ENCODE assay signal across 32 mouse cellular contexts in the genomic region with DNA sequence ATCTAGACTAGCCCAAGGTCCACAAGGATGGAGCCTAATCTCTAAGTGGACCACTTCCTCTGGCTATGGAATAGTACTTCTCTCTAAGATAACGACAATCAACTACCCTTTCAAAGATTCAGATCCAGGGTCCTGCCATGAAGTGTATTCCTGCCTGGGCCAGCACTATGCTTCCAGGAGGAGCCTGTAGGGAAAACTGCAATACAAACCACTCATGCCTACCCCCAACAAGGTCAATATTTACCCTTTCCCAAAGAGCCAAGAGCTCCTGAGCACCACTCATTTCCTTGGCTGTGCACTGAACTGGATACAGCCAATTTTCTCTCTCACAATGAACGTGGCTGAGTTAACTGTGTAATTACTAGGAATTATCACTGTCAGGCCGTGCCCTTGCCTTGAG. TPM values are rescaled to one million over a fixed set of nuclear protein-coding genes. Genes with fewer than 3 reads are reported as not detected.
DNase-seq lines count a peak whose midpoint lies in the region; ATAC-seq and TF ChIP-seq lines count a peak whose summit lies in the region.
"Had no signal": no experiment of that assay in that cellular context is flagged by ENCODE, and none has a peak within 500 bp of the region (broad histone marks: within the 10 kb centered on the region; RNA-seq: fewer than 3 reads in every experiment).

No protein-coding gene starts in this region.

- H3K4me2 ChIP-seq in liver, postnatal 0 days (ENCODE audit: low read depth, low read length) = no peak overlapping the region
- H3K4me2 ChIP-seq in liver, embryonic 12.5 days = no peak overlapping the region
- H3K4me2 ChIP-seq in lung, embryonic 14.5 days = no peak overlapping the region
- H3K4me2 ChIP-seq in lung, embryonic 16.5 days (ENCODE audit: low read depth, low read length) = no peak overlapping the region
- no peak overlapping the region for H3K4me2 ChIP-seq in midbrain, embryonic 14.5 days (ENCODE audit: low read length)
- H3K4me2 ChIP-seq: embryonic facial prominence, embryonic 13.5 days; forebrain, embryonic 12.5 days; heart, embryonic 12.5 days; heart, embryonic 15.5 days; hindbrain, embryonic 13.5 days had no signal

- H3K4me1 ChIP-seq in liver, postnatal 0 days (ENCODE audit: insufficient read depth) = no peaks in the 10 kb centered on the region; the same call in 1 of the 2 replicates
- H3K4me1 ChIP-seq in liver, embryonic 12.5 days = no peaks in the 10 kb centered on the region
- H3K4me1 ChIP-seq in lung, embryonic 14.5 days (ENCODE audit: insufficient read depth) = no peaks in the 10 kb centered on the region
- peaks cover 10% of the 10 kb centered on the region for H3K4me1 ChIP-seq in lung, embryonic 16.5 days (replicated peaks; ENCODE audit: control insufficient read depth, insufficient read depth, low read length)
- H3K4me1 ChIP-seq in midbrain, embryonic 14.5 days (ENCODE audit: control insufficient read depth, insufficient read depth, low read length) = no peaks in the 10 kb centered on the region
- H3K4me1 ChIP-seq: embryonic facial prominence, embryonic 10.5 days; embryonic facial prominence, embryonic 13.5 days; forebrain, embryonic 12.5 days; heart, embryonic 12.5 days; heart, embryonic 15.5 days; hindbrain, embryonic 10.5 days; hindbrain, embryonic 13.5 days had no signal

- no peak for TF ChIP-seq EP300 in liver, postnatal 0 days (IDR thresholded peaks at IDR 0.05; ENCODE audit: low read depth)

- peak; percentile 72 for ATAC-seq in liver, postnatal 0 days
- ATAC-seq in liver, embryonic 12.5 days = no peak
- peak; percentile 58; the same call in 1 of the 2 replicates for ATAC-seq in lung, embryonic 14.5 days (ENCODE audit: insufficient read depth)
- ATAC-seq in lung, embryonic 16.5 days (ENCODE audit: low read depth) = peak; percentile 88
- no peak for ATAC-seq in midbrain, embryonic 14.5 days (ENCODE audit: low FRiP score, low TSS enrichment)
- ATAC-seq: forebrain, embryonic 16.5 days; hindbrain, embryonic 16.5 days; Patski had no signal

- H3K36me3 ChIP-seq in liver, postnatal 0 days (replicated peaks; ENCODE audit: insufficient read depth, low read length) = peaks cover 86% of the 10 kb centered on the region
- peaks cover 99% of the 10 kb centered on the region for H3K36me3 ChIP-seq in liver, embryonic 12.5 days
- peaks cover 73% of the 10 kb centered on the region for H3K36me3 ChIP-seq in lung, embryonic 14.5 days (ENCODE audit: insufficient read depth)
- peaks cover 25% of the 10 kb centered on the region for H3K36me3 ChIP-seq in lung, embryonic 16.5 days (ENCODE audit: control insufficient read depth, insufficient read depth, low read length)
- H3K36me3 ChIP-seq in midbrain, embryonic 14.5 days (ENCODE audit: control insufficient read depth, insufficient read depth, low read length) = peaks cover 75% of the 10 kb centered on the region

- no peaks in the 10 kb centered on the region for H3K27me3 ChIP-seq in liver, postnatal 0 days (ENCODE audit: insufficient read depth, low read length)
- no peaks in the 10 kb centered on the region for H3K27me3 ChIP-seq in liver, embryonic 12.5 days (replicated peaks)
- no peaks in the 10 kb centered on the region for H3K27me3 ChIP-seq in lung, embryonic 14.5 days (ENCODE audit: insufficient read depth, low read length)
- H3K27me3 ChIP-seq in lung, embryonic 16.5 days (ENCODE audit: control insufficient read depth, insufficient read depth, low read depth, low read length) = no peaks in the 10 kb centered on the region
- no peaks in the 10 kb centered on the region for H3K27me3 ChIP-seq in midbrain, embryonic 14.5 days (ENCODE audit: control insufficient read depth, insufficient read depth, low read length)
- H3K27me3 ChIP-seq: CH12.LX; embryonic facial prominence, embryonic 13.5 days; forebrain, embryonic 12.5 days; heart, embryonic 12.5 days; heart, embryonic 15.5 days; hindbrain, embryonic 13.5 days; Patski had no signal

- no peak for TF ChIP-seq CTCF in liver, postnatal 0 days (IDR thresholded peaks at IDR 0.05; ENCODE audit: low read depth)
- no peak for TF ChIP-seq CTCF in lung, embryonic 14.5 days (IDR thresholded peaks at IDR 0.05; ENCODE audit: low read depth)

- no peak for DNase-seq in liver, postnatal 0 days
- peak; percentile 37 for DNase-seq in lung, embryonic 14.5 days
- DNase-seq in lung, postnatal 25 days (ENCODE audit: low spot score) = peak; percentile 65
- DNase-seq in midbrain, embryonic 14.5 days = no peak
- no peak for DNase-seq in frontal cortex, postnatal 14 days (ENCODE audit: low spot score in 2 of 2)
- no peak for DNase-seq in layer of hippocampus, postnatal 36 days
- DNase-seq: adrenal gland, postnatal 14 days; B cell, adult 2 months; cerebellum, adult 11-12 months; cerebellum, adult 8-10 months; cerebellum, postnatal 10 days; cerebellum, postnatal 36 days; embryo, embryonic 11 days; gastrocnemius, postnatal 25 days; heart, adult 18-20 months; heart, postnatal 10 days; heart, postnatal 36 days had no signal

- H3K4me3 ChIP-seq in liver, postnatal 0 days (ENCODE audit: low read depth, low read length) = no peak overlapping the region
- no peak overlapping the region for H3K4me3 ChIP-seq in liver, embryonic 12.5 days
- H3K4me3 ChIP-seq in lung, embryonic 14.5 days (ENCODE audit: low read depth, low read length) = no peak overlapping the region
- no peak overlapping the region for H3K4me3 ChIP-seq in lung, embryonic 16.5 days (ENCODE audit: low read length)
- H3K4me3 ChIP-seq in midbrain, embryonic 14.5 days (replicated peaks; ENCODE audit: low read depth, low read length) = no peak overlapping the region
- H3K4me3 ChIP-seq: embryonic facial prominence, embryonic 10.5 days; embryonic facial prominence, embryonic 13.5 days; erythroblast, embryonic 14.5 days; forebrain, embryonic 12.5 days; heart, embryonic 12.5 days; heart, embryonic 15.5 days; hindbrain, embryonic 10.5 days; hindbrain, embryonic 13.5 days had no signal

- WGBS in liver, postnatal 0 days (ENCODE audit: insufficient replicate concordance) = 71% methylated on average over 3 of the region's 3 CpGs
- 74% methylated on average over 3 of the region's 3 CpGs for WGBS in liver, embryonic 12.5 days (ENCODE audit: insufficient replicate concordance)
- WGBS in lung, embryonic 14.5 days = 56% methylated on average over 3 of the region's 3 CpGs
- WGBS in lung, embryonic 16.5 days = 59% methylated on average over 3 of the region's 3 CpGs
- 90% methylated on average over 3 of the region's 3 CpGs for WGBS in midbrain, embryonic 14.5 days

- H3K9ac ChIP-seq in liver, postnatal 0 days (replicated peaks) = no peak overlapping the region
- no peak overlapping the region for H3K9ac ChIP-seq in liver, embryonic 12.5 days
- H3K9ac ChIP-seq in lung, embryonic 14.5 days = no peak overlapping the region
- no peak overlapping the region for H3K9ac ChIP-seq in lung, embryonic 16.5 days (ENCODE audit: low read length)
- H3K9ac ChIP-seq in midbrain, embryonic 14.5 days (replicated peaks; ENCODE audit: low read length) = no peak overlapping the region
- H3K9ac ChIP-seq: embryonic facial prominence, embryonic 13.5 days; forebrain, embryonic 12.5 days; heart, embryonic 12.5 days; heart, embryonic 15.5 days; hindbrain, embryonic 13.5 days had no signal

- H3K9me3 ChIP-seq in liver, postnatal 0 days (ENCODE audit: low read length) = no peaks in the 10 kb centered on the region
- no peaks in the 10 kb centered on the region for H3K9me3 ChIP-seq in liver, embryonic 12.5 days (replicated peaks)
- no peaks in the 10 kb centered on the region for H3K9me3 ChIP-seq in lung, embryonic 14.5 days (ENCODE audit: low read depth, low read length)
- H3K9me3 ChIP-seq in lung, embryonic 16.5 days (ENCODE audit: control insufficient read depth, low read length) = no peaks in the 10 kb centered on the region
- H3K9me3 ChIP-seq in midbrain, embryonic 14.5 days (ENCODE audit: control insufficient read depth, low read length) = no peaks in the 10 kb centered on the region
- H3K9me3 ChIP-seq: embryonic facial prominence, embryonic 10.5 days; embryonic facial prominence, embryonic 13.5 days; forebrain, embryonic 12.5 days; G1E; heart, embryonic 12.5 days; heart, embryonic 15.5 days; hindbrain, embryonic 10.5 days; hindbrain, embryonic 13.5 days had no signal

- no peak overlapping the region for H3K27ac ChIP-seq in liver, postnatal 0 days (ENCODE audit: low read depth)
- no peak overlapping the region for H3K27ac ChIP-seq in liver, embryonic 12.5 days
- peak overlapping the region; percentile 4; the same call in 1 of the 2 replicates for H3K27ac ChIP-seq in lung, embryonic 14.5 days (ENCODE audit: low read depth)
- peak overlapping the region; percentile 26; the same call in 1 of the 2 replicates for H3K27ac ChIP-seq in lung, embryonic 16.5 days (ENCODE audit: low read length)
- H3K27ac ChIP-seq in midbrain, embryonic 14.5 days (replicated peaks; ENCODE audit: low read depth, low read length) = no peak overlapping the region
- H3K27ac ChIP-seq: embryonic facial prominence, embryonic 10.5 days; embryonic facial prominence, embryonic 13.5 days; forebrain, embryonic 12.5 days; heart, embryonic 15.5 days; hindbrain, embryonic 10.5 days; hindbrain, embryonic 13.5 days had no signal

RNA-seq across cellular contexts. Expression of a gene that starts 16.8 kb away (rescaled TPM):
- 72.1 and 75.4 TPM in 2 replicates for polyA plus RNA-seq in liver, postnatal 0 days (2015; fragmentation: Nextera tagmentation; extraction: Ambion mirVana)
- 124 and 127 TPM in 2 replicates for polyA plus RNA-seq in liver, embryonic 12.5 days (2016; fragmentation: Nextera tagmentation; extraction: Ambion mirVana)
- 148 and 156 TPM in 2 replicates for polyA plus RNA-seq in lung, embryonic 14.5 days (2014; fragmentation: Nextera tagmentation; extraction: Ambion mirVana)
- polyA plus RNA-seq in lung, embryonic 16.5 days (2015; fragmentation: Nextera tagmentation; extraction: Ambion mirVana) = 139 and 146 TPM in 2 replicates
- polyA plus RNA-seq in midbrain, embryonic 14.5 days (2014; fragmentation: Nextera tagmentation; extraction: Ambion mirVana) = 111 and 114 TPM in 2 replicates
- 10 to 100 TPM; 60.9 to 62.5 TPM for total RNA-seq in layer of hippocampus, postnatal 36 days (2021)

RNA-seq across cellular contexts. Expression of a gene that starts 18.9 kb away (rescaled TPM):
- polyA plus RNA-seq in liver, postnatal 0 days (2015; fragmentation: Nextera tagmentation; extraction: Ambion mirVana) = 6.0 and 6.8 TPM in 2 replicates
- 24.3 and 26.5 TPM in 2 replicates for polyA plus RNA-seq in liver, embryonic 12.5 days (2016; fragmentation: Nextera tagmentation; extraction: Ambion mirVana)
- 6.1 and 6.3 TPM in 2 replicates for polyA plus RNA-seq in lung, embryonic 14.5 days (2014; fragmentation: Nextera tagmentation; extraction: Ambion mirVana)
- polyA plus RNA-seq in lung, embryonic 16.5 days (2015; fragmentation: Nextera tagmentation; extraction: Ambion mirVana) = 7.0 and 9.5 TPM in 2 replicates
- 5.0 TPM in 2 replicates for polyA plus RNA-seq in midbrain, embryonic 14.5 days (2014; fragmentation: Nextera tagmentation; extraction: Ambion mirVana)
- total RNA-seq in layer of hippocampus, postnatal 36 days (2021) = 10 to 100 TPM; 52.4 to 57.9 TPM
- polyA plus RNA-seq: G1E had no signal

RNA-seq across cellular contexts. Expression of a gene that starts 47.0 kb away (rescaled TPM):
- not detected in 2 replicates for polyA plus RNA-seq in liver, postnatal 0 days (2015; fragmentation: Nextera tagmentation; extraction: Ambion mirVana)
- 7.5 and 10.8 TPM in 2 replicates for polyA plus RNA-seq in liver, embryonic 12.5 days (2016; fragmentation: Nextera tagmentation; extraction: Ambion mirVana)
- polyA plus RNA-seq in lung, embryonic 14.5 days (2014; fragmentation: Nextera tagmentation; extraction: Ambion mirVana) = 13.2 and 15.1 TPM in 2 replicates
- polyA plus RNA-seq in lung, embryonic 16.5 days (2015; fragmentation: Nextera tagmentation; extraction: Ambion mirVana) = 14.9 and 15.4 TPM in 2 replicates
- 34.8 and 35.1 TPM in 2 replicates for polyA plus RNA-seq in midbrain, embryonic 14.5 days (2014; fragmentation: Nextera tagmentation; extraction: Ambion mirVana)
- total RNA-seq in layer of hippocampus, postnatal 36 days (2021) = 1 to 10 TPM; 1.2 TPM
- total RNA-seq: CH12.LX; G1E; heart, adult 18-20 months; heart, postnatal 10 days; heart, postnatal 36 days had no signal
- polyA plus RNA-seq: erythroblast, embryonic 14.5 days; G1E; Patski had no signal

RNA-seq across cellular contexts. Expression of a gene that starts 55.9 kb away (rescaled TPM):
- 0.12 and 0.13 TPM in 2 replicates for polyA plus RNA-seq in liver, postnatal 0 days (2015; fragmentation: Nextera tagmentation; extraction: Ambion mirVana)
- 0.24 and 0.30 TPM in 2 replicates for polyA plus RNA-seq in liver, embryonic 12.5 days (2016; fragmentation: Nextera tagmentation; extraction: Ambion mirVana)
- polyA plus RNA-seq in lung, embryonic 14.5 days (2014; fragmentation: Nextera tagmentation; extraction: Ambion mirVana) = 0.31 and 0.32 TPM in 2 replicates
- polyA plus RNA-seq in lung, embryonic 16.5 days (2015; fragmentation: Nextera tagmentation; extraction: Ambion mirVana) = 0.43 and 0.67 TPM in 2 replicates
- 14.7 and 16.8 TPM in 2 replicates for polyA plus RNA-seq in midbrain, embryonic 14.5 days (2014; fragmentation: Nextera tagmentation; extraction: Ambion mirVana)
- total RNA-seq in layer of hippocampus, postnatal 36 days (2021) = 100 to 1,000 TPM; 110 to 111 TPM
- polyA plus RNA-seq: erythroblast, embryonic 14.5 days; heart, embryonic 15.5 days had no signal

Comparison
In these comparisons a context has a peak if more than half of its experiments do, and no peak if none do; other contexts are left out.
1. ATAC-seq: peak in liver, postnatal 0 days (single experiment), lung, embryonic 14.5 days (single experiment) and lung, embryonic 16.5 days (single experiment); none in liver, embryonic 12.5 days (single experiment) and midbrain, embryonic 14.5 days (single experiment).
2. DNase-seq: peak in lung, embryonic 14.5 days (single experiment) and lung, postnatal 25 days (single experiment); none in liver, postnatal 0 days (single experiment), midbrain, embryonic 14.5 days (single experiment), frontal cortex, postnatal 14 days (0 of 2) and layer of hippocampus, postnatal 36 days (0 of 2).
3. H3K27ac ChIP-seq: peak in lung, embryonic 14.5 days (single experiment) and lung, embryonic 16.5 days (single experiment); none in liver, postnatal 0 days (single experiment), liver, embryonic 12.5 days (single experiment) and midbrain, embryonic 14.5 days (single experiment).